Mouse (Mus musculus) olfactory bulb, adult 2 months (tissue): ENCODE measurements around the gene Rxfp1. TPM values are rescaled to one million over a fixed set of nuclear protein-coding genes. Genes with fewer than 3 reads are reported as not detected.
A peak's percentile ranks its signal among the peaks of the same experiment; 100 is the strongest.

Source experiments
- H3K27ac ChIP-seq: fragments of 200-500 bp; 2 replicates; pipeline ENCODE4 v1.5.1; 2012; ENCODE audit warnings: low read depth, low read length; ENCODE audit not compliant: insufficient read depth
- H3K4me1 ChIP-seq: fragments of 200-500 bp; 2 replicates; pipeline ENCODE4 v1.6.1; 2012; ENCODE audit warnings: low read length; ENCODE audit not compliant: control insufficient read depth, insufficient read depth
- H3K4me3 ChIP-seq: fragments of 200-500 bp; 2 replicates; pipeline ENCODE4 v1.5.1; 2012; ENCODE audit warnings: mild to moderate bottlenecking, low read depth, low read length, moderate library complexity; ENCODE audit not compliant: insufficient read depth
- CTCF ChIP-seq: fragments of 200-500 bp; IDR thresholded peaks from 2 replicates; pipeline ENCODE4 v1.5.1; 2012; ENCODE audit warnings: low read depth, mild to moderate bottlenecking, low read length, moderate library complexity; ENCODE audit not compliant: insufficient read depth
- POLR2A ChIP-seq: fragments of 200-500 bp; IDR thresholded peaks from 2 replicates; pipeline ENCODE4 v1.6.1; 2012; ENCODE audit warnings: mild to moderate bottlenecking, low read depth, low read length, moderate library complexity; ENCODE audit not compliant: insufficient read depth
- WGBS: fragments of 180-500 bp; shearing (Covaris S2); methylation state at CpG from one replicate; pipeline ENCODE4 v1.1.7; 2018; 5-methylcytosine and 5-hydroxymethylcytosine counted together
- polyA plus RNA-seq: library from polyadenylated mRNA; stranded (reverse); fragments of >200 nt; gene quantifications from 2 replicates; pipeline ENCODE4 v1.2.4, GENCODE M21; 2012; ENCODE audit warnings: low replicate concordance; ENCODE audit not compliant: missing spikeins, insufficient read depth, insufficient read length

Gene Rxfp1
- polyA plus RNA-seq, 1 experiment: not detected

DNA sequence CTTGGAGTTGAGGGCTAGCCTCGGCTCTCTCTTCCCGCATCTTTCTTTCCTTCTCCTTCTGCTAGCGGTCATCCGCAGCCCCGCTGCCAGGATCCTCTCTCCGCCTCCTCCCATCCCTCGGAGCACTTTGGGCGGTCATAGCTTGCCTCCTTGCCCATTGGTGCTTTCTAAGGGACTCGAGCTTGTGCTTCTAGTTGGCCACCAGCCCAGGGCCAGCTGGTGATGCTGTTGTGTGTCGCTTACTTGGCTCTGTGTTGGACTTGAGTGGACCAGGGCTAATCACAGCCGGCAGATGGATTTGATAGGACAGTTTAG lies 108.3 kb downstream of the Rxfp1 start, which contains the start of gene Etfdh:
Gene Etfdh, minus strand, starts transcription at position 85 of the 315 bp plus-strand sequence.
- Histone ChIP-seq H3K4me1 (peaks cover 2% of the 10 kb centered on the region; the same call in 1 of the 2 replicates), H3K27ac (no peak within 1 kb of the TSS), H3K4me3 (peak within 1 kb of the TSS; percentile 74)
- WGBS: 0% methylated on average over 11 of the region's 11 CpGs
- TF ChIP-seq CTCF (no peak), POLR2A (no peak)

DNA sequence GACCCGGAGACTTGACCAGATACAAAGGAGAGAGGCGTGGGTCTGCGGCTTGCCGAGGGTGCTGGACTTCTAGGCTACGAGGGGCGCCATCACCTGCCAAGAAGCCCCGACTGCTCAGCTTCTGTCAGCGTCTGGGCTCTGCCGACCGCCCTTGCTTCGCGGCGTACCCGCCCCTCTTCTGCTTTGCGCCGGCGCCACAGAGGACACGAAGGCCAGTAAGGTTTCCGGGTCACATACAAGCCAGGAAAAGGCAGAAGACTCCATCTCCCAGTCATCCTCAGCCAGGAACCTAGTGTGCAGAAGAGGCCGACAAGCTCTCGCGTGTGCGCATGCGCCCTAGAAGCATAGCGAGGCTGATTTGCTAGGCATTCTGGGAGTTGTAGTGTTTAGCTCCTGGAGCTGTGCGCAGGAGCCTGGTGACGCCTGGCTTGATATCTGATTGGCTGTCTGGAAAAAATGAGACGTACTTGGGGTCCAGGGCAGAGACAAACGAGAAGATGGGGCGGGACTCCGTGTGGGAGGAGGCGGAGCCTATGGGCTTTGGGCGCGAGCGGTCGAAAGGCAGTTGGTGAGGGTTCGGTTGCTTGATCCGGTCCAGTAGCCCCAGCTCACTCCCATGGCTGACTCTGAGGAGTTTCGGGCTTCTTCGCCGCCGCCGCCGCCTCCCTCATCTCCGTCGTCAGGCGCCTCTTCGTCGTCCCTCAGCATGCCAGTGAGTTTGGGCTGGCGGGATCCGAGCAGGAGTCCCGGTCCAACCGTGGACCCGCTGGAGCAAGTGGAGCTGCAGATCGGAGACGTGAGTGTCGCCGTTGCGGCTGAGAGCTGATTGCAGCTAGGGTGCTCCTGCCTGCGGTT lies 108.9 kb downstream of the Rxfp1 start, which contains the start of gene 4930579G24Rik:
Gene 4930579G24Rik, plus strand, starts transcription at position 519 of the 855 bp plus-strand sequence.
- under 1% methylated on average over 60 of the region's 60 CpGs for WGBS

DNA sequence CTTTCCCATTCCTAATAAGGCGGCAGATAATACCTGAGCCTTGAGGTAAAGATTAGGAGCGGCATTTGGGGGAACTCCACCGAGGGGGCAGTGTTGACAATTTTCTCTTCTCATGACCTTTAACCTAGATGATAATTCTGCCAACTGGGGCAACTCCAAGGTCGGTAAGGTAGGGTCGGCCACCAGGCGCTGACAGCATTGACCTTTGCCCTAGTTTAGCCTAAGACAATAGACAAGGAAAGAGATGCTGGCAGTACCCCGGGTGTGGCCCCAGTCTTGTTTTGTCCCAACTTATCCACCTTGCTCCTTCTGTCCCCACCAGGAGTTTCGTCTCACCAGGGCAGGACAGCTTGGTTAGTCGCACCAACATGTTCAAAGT lies 109.5 kb downstream of the Rxfp1 start:
- Histone ChIP-seq H3K4me1 (peaks cover 2% of the 10 kb centered on the region; the same call in 1 of the 2 replicates), H3K27ac (no peak overlapping the region), H3K4me3 (peak overlapping the region; percentile 59)
- under 1% methylated on average over 9 of the region's 9 CpGs for WGBS
- TF ChIP-seq POLR2A (no peak), CTCF (no peak)

More for the DNA sequence above, 108.9 kb downstream of the Rxfp1 start, which contains the start of gene 4930579G24Rik:
- no peak for TF ChIP-seq CTCF
- peak; percentile 85 for TF ChIP-seq POLR2A
- Histone ChIP-seq H3K4me3 (peak within 1 kb of the TSS; percentile 74), H3K27ac (no peak within 1 kb of the TSS), H3K4me1 (peaks cover 2% of the 10 kb centered on the region; the same call in 1 of the 2 replicates)

DNA sequence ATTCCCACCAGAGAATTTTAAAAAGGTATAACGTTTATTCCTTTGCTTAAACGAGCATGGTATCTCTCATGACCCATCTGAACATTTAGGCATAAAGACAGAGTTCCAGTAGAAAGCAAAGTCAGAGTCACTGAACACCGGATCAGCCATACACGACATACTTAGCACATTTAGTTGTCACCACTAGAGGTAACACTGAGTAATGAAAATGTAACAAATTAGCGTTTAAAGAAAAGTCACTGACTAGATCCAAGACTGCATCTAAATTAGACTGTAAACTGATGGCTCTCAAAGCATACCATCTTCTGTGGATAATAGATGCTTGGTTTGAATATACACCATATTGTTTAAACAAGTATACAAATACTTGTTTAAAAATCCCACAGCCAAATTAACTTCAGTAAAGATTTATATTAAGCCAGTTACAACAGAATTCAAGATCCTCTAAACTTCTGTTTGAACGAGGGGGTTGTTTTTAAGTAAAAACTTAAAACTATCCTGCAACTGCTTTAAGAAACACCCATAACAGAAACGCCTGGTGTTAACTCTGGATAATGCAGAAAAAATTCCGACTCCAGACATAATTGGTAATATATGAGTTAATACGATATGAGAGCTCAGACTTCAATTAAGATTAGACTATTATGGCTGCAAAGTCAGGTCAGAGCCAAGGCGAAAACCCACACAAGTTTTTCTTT lies 110.0 kb downstream of the Rxfp1 start:
- Histone ChIP-seq H3K4me1 (peaks cover 2% of the 10 kb centered on the region; the same call in 1 of the 2 replicates), H3K4me3 (peak overlapping the region; percentile 59), H3K27ac (no peak overlapping the region)
- 7% methylated on average over 10 of the region's 10 CpGs for WGBS
- TF ChIP-seq POLR2A: no peak
- no peak for TF ChIP-seq CTCF

DNA sequence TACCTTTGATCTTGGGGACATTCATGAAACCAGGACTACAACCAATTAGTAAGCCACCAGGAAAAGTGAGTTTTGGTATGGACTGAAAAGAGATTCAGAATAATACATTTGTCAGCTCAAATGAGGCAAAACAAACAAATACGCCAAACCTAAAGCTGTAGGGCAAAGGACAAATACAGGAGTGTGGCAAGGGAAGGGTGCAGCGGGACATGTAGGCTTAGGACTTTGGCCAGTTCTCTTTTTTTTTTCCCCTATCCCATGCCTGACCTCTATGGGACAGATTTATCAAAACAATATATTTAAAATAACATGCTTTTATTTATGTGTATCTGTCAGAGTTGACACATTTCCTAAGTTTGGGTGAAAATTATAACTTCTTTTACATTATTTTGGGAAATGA lies 127.8 kb downstream of the Rxfp1 start:
- H3K27ac ChIP-seq: no peak overlapping the region
- 97% methylated on average over 2 of the region's 2 CpGs for WGBS
- TF ChIP-seq CTCF (no peak), POLR2A (no peak)

DNA sequence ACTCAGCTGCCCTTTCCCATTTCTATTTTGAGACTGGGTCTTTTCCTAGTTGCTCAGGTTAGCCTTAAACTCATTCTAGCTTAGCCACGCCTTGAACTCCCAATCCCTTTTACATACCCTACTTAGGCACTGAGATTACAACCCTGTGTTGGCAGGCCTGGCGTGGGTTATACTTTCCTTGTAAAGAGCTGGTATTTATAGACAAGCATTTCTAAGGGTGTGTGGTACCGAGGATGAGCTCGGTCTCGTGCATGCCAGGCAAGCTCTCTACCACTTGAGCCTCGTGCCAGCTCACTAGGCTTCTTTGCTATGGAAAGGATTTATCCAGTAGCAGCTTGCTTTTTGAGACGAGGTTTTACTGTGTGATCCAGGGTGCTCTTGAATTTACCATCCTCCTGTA lies 142.2 kb downstream of the Rxfp1 start:
- Histone ChIP-seq H3K4me3 (no peak overlapping the region), H3K4me1 (no peaks in the 10 kb centered on the region), H3K27ac (no peak overlapping the region)
- no peak for TF ChIP-seq CTCF
- no peak for TF ChIP-seq POLR2A
- 62% methylated on average over 7 of the region's 7 CpGs for WGBS

More for the DNA sequence above, 127.8 kb downstream of the Rxfp1 start:
- H3K4me1 ChIP-seq: no peaks in the 10 kb centered on the region
- no peak overlapping the region for H3K4me3 ChIP-seq

DNA sequence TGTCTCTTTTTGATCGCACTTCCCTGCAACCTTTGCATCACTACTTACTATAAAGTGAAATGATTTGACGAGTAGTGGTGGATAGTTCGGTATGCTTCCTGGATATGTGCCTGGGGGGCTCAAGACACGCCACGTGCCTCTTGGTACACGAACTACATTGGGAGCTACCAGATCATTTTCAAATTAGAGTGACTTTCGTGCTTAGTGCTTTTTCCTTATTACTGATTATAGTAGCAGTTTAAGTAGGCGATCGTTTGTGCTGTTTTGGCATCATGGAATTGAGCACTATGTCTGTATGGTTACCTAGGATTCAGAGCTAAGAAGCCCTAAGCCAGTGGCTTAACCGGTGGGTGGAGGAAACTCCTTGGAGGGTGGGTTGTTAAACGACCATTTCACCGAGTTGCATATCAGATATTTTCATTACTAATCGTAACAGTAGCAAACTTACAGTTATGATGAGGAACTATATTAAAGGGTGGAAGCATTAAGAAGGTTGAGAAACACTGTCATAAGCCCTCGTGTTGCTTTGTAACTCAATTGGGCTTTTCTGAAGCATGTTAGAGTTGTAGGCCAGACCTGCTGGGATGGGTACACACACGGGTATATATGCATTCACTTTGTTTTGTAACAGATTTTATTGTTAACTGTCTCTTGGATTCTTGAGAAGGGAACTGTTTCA lies 145.7 kb downstream of the Rxfp1 start:
- peak overlapping the region; percentile 88 for H3K4me3 ChIP-seq
- H3K27ac ChIP-seq: no peak overlapping the region
- H3K4me1 ChIP-seq: no peaks in the 10 kb centered on the region
- TF ChIP-seq POLR2A (no peak), CTCF (no peak)
- WGBS: 3% methylated on average over 15 of the region's 15 CpGs

Other genes with a start within 250 kb of the Rxfp1 start
- not detected in 2 replicates for gene Fnip2, start 170.1 kb downstream of the Rxfp1 start, polyA plus RNA-seq
- not detected in 2 replicates for gene Ppid, start 146.5 kb downstream of the Rxfp1 start, polyA plus RNA-seq
- not detected in 2 replicates for gene 4930579G24Rik, start 108.8 kb downstream of the Rxfp1 start, polyA plus RNA-seq
- gene Etfdh, start 108.4 kb downstream of the Rxfp1 start, polyA plus RNA-seq: not detected in 2 replicates
- gene Tmem144, start 114.9 kb upstream of the Rxfp1 start, polyA plus RNA-seq: not detected in 2 replicates
- gene Fam198b, start 146.7 kb upstream of the Rxfp1 start, polyA plus RNA-seq: not detected in 2 replicates